Mouse (Mus musculus) intestine, embryonic 14.5 days (tissue): ENCODE results near the gene Map7d1. TPM values are rescaled to one million over a fixed set of nuclear protein-coding genes. Genes with fewer than 3 reads are reported as not detected.

Experiments
- ATAC-seq: fragments of 200-750 bp; cut with Nextera tagmentation; replicated peaks from 2 replicates; pipeline ENCODE4 v1.8.0; 2017; ENCODE audit warnings: low read depth, moderate number of reproducible peaks, moderate TSS enrichment, moderate library complexity; ENCODE audit not compliant: low FRiP score, low TSS enrichment
- DNase-seq: peaks from one replicate; pipeline ENCODE4 v3.0.0-alpha.2; 2018; ENCODE audit warnings: low spot score
- H3K27ac ChIP-seq: fragments of 300-500 bp; sonication (generic); 2 replicates; pipeline ENCODE4 v1.5.1; 2014; ENCODE audit warnings: low read depth, mild to moderate bottlenecking, control low read depth
- H3K27me3 ChIP-seq: fragments of 300-500 bp; sonication (generic); replicated peaks from 2 replicates; pipeline ENCODE4 v1.6.1; 2014; ENCODE audit warnings: low read length, control low read depth; ENCODE audit not compliant: control insufficient read depth, insufficient read depth
- H3K36me3 ChIP-seq: fragments of 300-500 bp; sonication (generic); 2 replicates; pipeline ENCODE4 v1.6.1; 2014; ENCODE audit warnings: low read length, control low read depth; ENCODE audit not compliant: control insufficient read depth, insufficient read depth
- H3K4me1 ChIP-seq: fragments of 300-500 bp; sonication (generic); replicated peaks from 2 replicates; pipeline ENCODE4 v1.6.1; 2014; ENCODE audit warnings: low read length, control low read depth, mixed read lengths; ENCODE audit not compliant: control insufficient read depth, insufficient read depth
- H3K4me2 ChIP-seq: fragments of 300-500 bp; sonication (generic); 2 replicates; pipeline ENCODE4 v1.6.1; 2014; ENCODE audit warnings: low read length
- H3K4me3 ChIP-seq: fragments of 300-500 bp; sonication (generic); 2 replicates; pipeline ENCODE4 v1.5.1; 2014; ENCODE audit warnings: low read depth, low read length, control low read depth, mixed read lengths
- H3K9ac ChIP-seq: fragments of 300-500 bp; sonication (generic); 2 replicates; pipeline ENCODE4 v1.6.1; 2014; ENCODE audit warnings: mild to moderate bottlenecking, low read length
- H3K9me3 ChIP-seq: fragments of 300-500 bp; sonication (generic); 2 replicates; pipeline ENCODE4 v1.6.1; 2016; ENCODE audit warnings: low read length, control low read depth; ENCODE audit not compliant: control insufficient read depth
- WGBS: fragments of 180-500 bp; shearing (Covaris S2); extraction: QIAGEN DNeasy Blood & Tissue Kit; methylation state at CpG from one replicate; pipeline ENCODE4 v1.1.7; 2014; 5-methylcytosine and 5-hydroxymethylcytosine counted together
- polyA plus RNA-seq: library from polyadenylated mRNA; unstranded; fragments of >200 nt; fragmentation: Nextera tagmentation; extraction: Ambion mirVana; gene quantifications from 2 replicates; pipeline ENCODE4 v1.2.1, GENCODE M21; 2014

The Map7d1 gene
- polyA plus RNA-seq, 1 experiment from 2014 or later: 38.0 TPM

- no peak overlapping the region for H3K4me2 ChIP-seq
- no peak overlapping the region for H3K9ac ChIP-seq
- 86% methylated on average over 13 of the region's 13 CpGs for WGBS
- no peaks in the 10 kb centered on the region for H3K9me3 ChIP-seq
- H3K36me3 ChIP-seq: peaks cover 75% of the 10 kb centered on the region
- H3K27ac ChIP-seq: no peak overlapping the region
- ATAC-seq: no peak
- no peaks in the 10 kb centered on the region for H3K27me3 ChIP-seq
- no peak for DNase-seq
- H3K4me3 ChIP-seq: no peak overlapping the region
- H3K4me1 ChIP-seq: no peaks in the 10 kb centered on the region
Measured at GRCm38 (mm10) chr4:126239862-126240475, 16.2 kb downstream of the Map7d1 start.

DNA sequence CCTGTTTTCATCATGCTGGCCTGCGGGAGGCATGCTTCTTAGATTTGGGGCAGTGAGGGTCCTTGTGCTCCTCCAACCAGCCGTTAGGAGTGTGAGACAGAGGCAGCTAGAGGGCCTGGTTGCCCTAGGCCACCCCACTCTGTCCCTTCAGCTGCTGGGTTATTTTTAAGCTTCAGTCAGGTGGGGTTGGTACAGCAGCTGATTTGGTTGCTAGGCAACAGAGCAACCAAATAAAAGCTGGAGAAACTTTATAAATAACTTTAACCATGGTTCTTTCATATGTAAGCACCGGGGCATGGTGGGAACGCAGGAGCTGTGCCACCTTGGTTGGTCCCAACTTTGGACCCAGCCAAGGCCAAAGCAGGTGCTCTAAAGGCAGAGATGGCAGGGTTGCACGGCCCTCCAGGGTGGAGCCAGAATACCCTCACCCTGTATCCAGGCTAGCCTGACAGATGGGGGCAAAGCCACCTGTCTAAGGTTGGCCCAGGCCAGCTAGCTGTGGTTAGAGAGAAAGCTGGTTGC is 18.4 kb downstream of the Map7d1 start:
- DNase-seq (no peak), ATAC-seq (no peak)
- no peaks in the 10 kb centered on the region for H3K27me3 ChIP-seq
- H3K9ac ChIP-seq: no peak overlapping the region
- H3K4me3 ChIP-seq: no peak overlapping the region
- H3K36me3 ChIP-seq: peaks cover 95% of the 10 kb centered on the region
- no peaks in the 10 kb centered on the region for H3K9me3 ChIP-seq
- H3K4me1 ChIP-seq: no peaks in the 10 kb centered on the region
- H3K4me2 ChIP-seq: no peak overlapping the region
- 72% methylated on average over 5 of the region's 5 CpGs for WGBS
- no peak overlapping the region for H3K27ac ChIP-seq

- H3K9ac ChIP-seq: no peak overlapping the region
- ATAC-seq (no peak), DNase-seq (peak; percentile 69)
- no peak overlapping the region for H3K4me3 ChIP-seq
- no peak overlapping the region for H3K27ac ChIP-seq
- H3K4me2 ChIP-seq: peak overlapping the region; percentile 35
- WGBS: 54% methylated on average over 52 of the region's 63 CpGs
- H3K4me1 ChIP-seq: no peaks in the 10 kb centered on the region
- no peaks in the 10 kb centered on the region for H3K9me3 ChIP-seq
- no peaks in the 10 kb centered on the region for H3K27me3 ChIP-seq
- peaks cover 95% of the 10 kb centered on the region for H3K36me3 ChIP-seq
Measured at GRCm38 (mm10) chr4:126236467-126237280, 19.5 kb downstream of the Map7d1 start.

DNA sequence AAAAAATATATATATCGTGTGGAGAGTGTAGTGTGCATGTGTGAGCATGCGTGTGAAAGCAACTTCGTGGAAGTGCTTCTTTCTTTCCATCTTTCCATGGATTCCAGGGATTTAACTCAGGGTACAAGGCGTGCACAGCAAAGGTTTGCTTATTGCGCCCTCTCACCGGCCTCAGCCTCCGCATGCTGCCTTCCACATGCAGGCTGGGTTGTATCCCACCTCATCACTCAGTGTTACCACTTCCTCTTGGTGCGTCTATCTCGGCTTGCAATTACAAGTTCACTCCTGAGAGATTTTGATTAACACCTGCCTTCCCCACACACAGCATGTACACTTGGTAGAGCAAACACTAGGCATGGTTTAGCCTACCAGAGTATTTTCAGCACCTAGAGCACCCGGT is 21.0 kb downstream of the Map7d1 start:
- H3K4me1 ChIP-seq: no peaks in the 10 kb centered on the region
- 90% methylated on average over 10 of the region's 10 CpGs for WGBS
- H3K4me3 ChIP-seq: no peak overlapping the region
- no peak overlapping the region for H3K9ac ChIP-seq
- H3K27me3 ChIP-seq: no peaks in the 10 kb centered on the region
- no peak overlapping the region for H3K27ac ChIP-seq
- ATAC-seq: no peak
- H3K9me3 ChIP-seq: no peaks in the 10 kb centered on the region
- H3K36me3 ChIP-seq: peaks cover 95% of the 10 kb centered on the region
- no peak overlapping the region for H3K4me2 ChIP-seq
- no peak for DNase-seq

DNA sequence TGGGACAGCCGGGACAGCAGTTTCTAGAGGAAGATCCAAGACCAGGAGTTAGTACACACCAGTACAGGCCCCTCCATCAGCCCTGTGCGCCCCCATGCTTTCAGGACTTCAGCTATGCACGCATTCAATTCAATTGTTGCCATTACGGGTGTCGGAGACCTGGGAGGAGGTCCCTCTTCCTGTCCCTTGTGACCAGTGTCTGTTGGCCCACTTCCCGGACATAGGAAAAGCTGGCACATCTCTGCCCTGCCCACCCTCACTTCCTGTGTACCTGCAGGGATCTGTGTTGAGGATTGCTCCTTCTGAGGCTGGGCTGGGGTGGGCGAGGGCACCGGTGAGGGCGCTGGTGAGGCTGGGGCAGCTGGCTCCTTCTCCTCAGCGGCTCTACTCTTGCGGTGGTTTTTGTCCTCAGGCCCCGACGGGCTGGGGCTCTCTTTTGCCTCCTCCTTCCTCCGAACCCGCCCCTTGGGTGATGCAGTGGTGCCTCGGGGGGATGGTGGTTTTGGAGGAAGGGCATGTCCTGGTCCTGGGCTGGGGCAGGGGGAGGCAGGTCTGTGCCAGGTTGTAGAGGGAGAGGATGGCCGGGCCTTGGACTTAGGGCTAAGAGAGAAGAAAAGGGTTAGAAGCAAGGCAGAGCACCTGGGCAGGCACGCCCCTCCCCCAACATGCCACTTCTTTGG is 21.5 kb downstream of the Map7d1 start:
- no peak for ATAC-seq
- 87% methylated on average over 18 of the region's 18 CpGs for WGBS
- peaks cover 92% of the 10 kb centered on the region for H3K36me3 ChIP-seq

GRCm38 (mm10) chr4:126233676-126234308 is 22.4 kb downstream of the Map7d1 start:
- Histone ChIP-seq H3K27me3 (no peaks in the 10 kb centered on the region), H3K9me3 (no peaks in the 10 kb centered on the region), H3K4me3 (no peak overlapping the region), H3K27ac (no peak overlapping the region), H3K9ac (no peak overlapping the region), H3K36me3 (peaks cover 84% of the 10 kb centered on the region), H3K4me2 (no peak overlapping the region), H3K4me1 (no peaks in the 10 kb centered on the region)
- DNase-seq: no peak
- no peak for ATAC-seq
- 86% methylated on average over 29 of the region's 29 CpGs for WGBS

More for the DNA sequence above, 21.5 kb downstream of the Map7d1 start:
- H3K4me3 ChIP-seq: no peak overlapping the region
- H3K4me2 ChIP-seq: no peak overlapping the region
- no peak overlapping the region for H3K27ac ChIP-seq
- H3K4me1 ChIP-seq: no peaks in the 10 kb centered on the region
- DNase-seq: no peak
- H3K9me3 ChIP-seq: no peaks in the 10 kb centered on the region
- H3K9ac ChIP-seq: no peak overlapping the region
- H3K27me3 ChIP-seq: no peaks in the 10 kb centered on the region

DNA sequence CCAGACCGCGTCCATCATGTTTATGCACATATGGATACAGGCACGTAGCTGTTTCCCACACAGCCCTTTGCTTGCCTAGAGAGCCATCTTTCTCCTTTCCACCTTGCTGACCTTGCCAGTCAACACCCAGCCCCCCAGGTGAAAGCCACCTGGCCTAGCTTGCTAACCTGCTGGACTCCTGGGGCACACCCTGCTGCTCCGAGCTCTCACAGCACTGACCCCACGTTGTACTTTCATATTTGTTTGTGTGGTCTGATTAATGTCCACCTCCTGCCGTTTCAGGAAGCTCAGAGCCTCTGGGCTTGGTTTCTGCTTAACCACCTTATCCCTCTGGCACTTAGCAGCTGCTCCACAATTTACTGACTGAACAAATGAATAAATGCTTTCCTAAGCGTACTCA is 26.2 kb downstream of the Map7d1 start:
- no peaks in the 10 kb centered on the region for H3K9me3 ChIP-seq
- H3K4me2 ChIP-seq: no peak overlapping the region
- H3K4me1 ChIP-seq: peaks cover 7% of the 10 kb centered on the region; the same call in 1 of the 2 replicates
- no peaks in the 10 kb centered on the region for H3K27me3 ChIP-seq
- ATAC-seq: no peak
- no peak overlapping the region for H3K27ac ChIP-seq
- H3K4me3 ChIP-seq: no peak overlapping the region
- no peak overlapping the region for H3K9ac ChIP-seq
- H3K36me3 ChIP-seq: peaks cover 49% of the 10 kb centered on the region
- no peak for DNase-seq
- 59% methylated on average over 7 of the region's 7 CpGs for WGBS

DNA sequence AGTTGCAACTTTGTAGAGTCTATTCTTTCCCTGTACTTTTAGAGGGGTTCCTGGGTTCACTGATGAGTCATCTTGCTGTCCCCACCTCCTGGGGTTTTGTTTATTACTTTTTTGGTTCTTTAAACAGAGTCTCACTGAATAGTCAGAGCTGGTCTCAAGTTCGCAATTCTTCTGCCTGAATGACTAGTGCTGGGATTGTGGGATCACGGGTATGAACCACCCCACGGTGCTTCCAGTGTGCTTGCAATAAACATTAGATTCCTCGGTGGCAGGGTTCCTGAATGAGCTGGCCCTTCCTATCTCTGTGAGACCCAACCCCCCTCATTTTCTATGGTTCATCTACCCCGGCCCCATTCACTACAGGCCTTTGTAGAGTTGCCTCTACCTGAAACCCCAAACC is 28.0 kb downstream of the Map7d1 start:
- no peak overlapping the region for H3K4me2 ChIP-seq
- no peaks in the 10 kb centered on the region for H3K9me3 ChIP-seq
- 21% methylated on average over 5 of the region's 5 CpGs for WGBS
- DNase-seq (no peak), ATAC-seq (no peak)
- no peak overlapping the region for H3K9ac ChIP-seq
- peaks cover 32% of the 10 kb centered on the region for H3K36me3 ChIP-seq
- H3K27ac ChIP-seq: no peak overlapping the region
- H3K4me1 ChIP-seq: peaks cover 7% of the 10 kb centered on the region; the same call in 1 of the 2 replicates
- no peak overlapping the region for H3K4me3 ChIP-seq
- no peaks in the 10 kb centered on the region for H3K27me3 ChIP-seq
